Mouse (Mus musculus): Measurements from ENCODE around the gene Crim1. TPM values are rescaled to one million over a fixed set of nuclear protein-coding genes. Genes with fewer than 3 reads are reported as not detected.

The Crim1 gene
- polyA plus RNA-seq, 1 experiment, result 1.1 TPM

DNA sequence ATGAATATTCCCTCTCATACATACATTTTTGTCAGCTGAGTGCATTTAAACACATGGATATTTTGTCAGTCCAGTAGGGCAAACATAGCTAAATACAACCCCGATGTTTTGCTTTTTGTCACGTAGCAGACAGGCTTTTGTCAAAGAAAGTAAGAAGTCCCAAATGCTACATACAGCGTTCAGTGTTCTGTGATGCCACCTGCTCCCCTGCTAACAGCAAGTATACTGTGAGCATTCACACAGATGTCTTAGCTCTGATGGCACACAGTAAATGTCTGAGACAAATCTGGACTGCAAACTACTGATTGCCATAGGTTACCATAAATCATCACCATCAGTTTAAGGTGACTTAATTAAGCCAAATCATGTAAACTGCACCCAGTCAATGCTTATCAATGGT, 143.6 kb downstream of the Crim1 start:
- TF ChIP-seq MAX (IDR thresholded peaks at IDR 0.05; ENCODE audit: low read depth), result no peak
- no peak for TF ChIP-seq MYOD1 (IDR thresholded peaks at IDR 0.05; ENCODE audit: control insufficient read depth in 1 of 3, insufficient read length in 2 of 3, low read depth in 2 of 3)
- no peak for TF ChIP-seq CEBPB (IDR thresholded peaks at IDR 0.05; ENCODE audit: insufficient read depth, poor library complexity, severe bottlenecking)
- no peak for TF ChIP-seq MYOG (IDR thresholded peaks at IDR 0.05; ENCODE audit: control insufficient read depth in 1 of 3, insufficient read depth in 1 of 3, insufficient read length in 2 of 3, low read depth in 2 of 3)
- TF ChIP-seq TCF12 (IDR thresholded peaks at IDR 0.05; ENCODE audit: insufficient read depth, poor library complexity, severe bottlenecking), result no peak
- TF ChIP-seq USF1 (IDR thresholded peaks at IDR 0.05; ENCODE audit: low read depth), result no peak
- no peak for TF ChIP-seq E2F4 (IDR thresholded peaks at IDR 0.05; ENCODE audit: insufficient read depth)
- no peak for TF ChIP-seq SRF (IDR thresholded peaks at IDR 0.05; ENCODE audit: control insufficient read depth, insufficient read length, low read depth)
- no peak for TF ChIP-seq POLR2AphosphoS2 (IDR thresholded peaks at IDR 0.05; ENCODE audit: insufficient read length, low read depth)
- Histone ChIP-seq H3K79me2 (ENCODE audit: control insufficient read depth, insufficient read depth) (no peaks in the 10 kb centered on the region), H3K4me2 (ENCODE audit: low read depth) (no peak overlapping the region), H3K36me3 (ENCODE audit: control insufficient read depth, insufficient read depth) (no peaks in the 10 kb centered on the region), H3ac (ENCODE audit: control insufficient read depth, insufficient read length) (no peak overlapping the region), H3K4me3 (no peak overlapping the region), H3K27me3 (ENCODE audit: control insufficient read depth, insufficient read depth, insufficient read length) (no peaks in the 10 kb centered on the region)

GRCm38 (mm10) chr17:78347111-78347801, 147.2 kb downstream of the Crim1 start:
- TF ChIP-seq SRF (IDR thresholded peaks at IDR 0.05; ENCODE audit: control insufficient read depth, insufficient read length, low read depth) (no peak), REST (IDR thresholded peaks at IDR 0.05; ENCODE audit: insufficient read depth, insufficient read length) (no peak), CEBPB (IDR thresholded peaks at IDR 0.05; ENCODE audit: insufficient read depth, poor library complexity, severe bottlenecking) (no peak), USF1 (IDR thresholded peaks at IDR 0.05; ENCODE audit: low read depth) (no peak), TCF12 (IDR thresholded peaks at IDR 0.05; ENCODE audit: insufficient read depth, poor library complexity, severe bottlenecking) (no peak), POLR2A (IDR thresholded peaks at IDR 0.05; ENCODE audit: insufficient read length, low read depth) (no peak), MYOD1 (IDR thresholded peaks at IDR 0.05; ENCODE audit: control insufficient read depth in 1 of 3, insufficient read length in 2 of 3, low read depth in 2 of 3) (no peak), E2F4 (IDR thresholded peaks at IDR 0.05; ENCODE audit: insufficient read depth) (no peak), TCF3 (IDR thresholded peaks at IDR 0.05; ENCODE audit: insufficient read length, low read depth) (no peak), MYOG (IDR thresholded peaks at IDR 0.05; ENCODE audit: control insufficient read depth in 1 of 3, insufficient read depth in 1 of 3, insufficient read length in 2 of 3, low read depth in 2 of 3) (no peak), MAX (IDR thresholded peaks at IDR 0.05; ENCODE audit: low read depth) (no peak), POLR2AphosphoS2 (IDR thresholded peaks at IDR 0.05; ENCODE audit: insufficient read length, low read depth) (no peak)
- Histone ChIP-seq H3K36me3 (ENCODE audit: control insufficient read depth, insufficient read depth) (no peaks in the 10 kb centered on the region), H3K27me3 (ENCODE audit: control insufficient read depth, insufficient read depth, insufficient read length) (no peaks in the 10 kb centered on the region), H3K4me2 (ENCODE audit: low read depth) (no peak overlapping the region), H3K4me3 (no peak overlapping the region), H3ac (ENCODE audit: control insufficient read depth, insufficient read length) (no peak overlapping the region), H3K79me2 (ENCODE audit: control insufficient read depth, insufficient read depth) (no peaks in the 10 kb centered on the region)

DNA sequence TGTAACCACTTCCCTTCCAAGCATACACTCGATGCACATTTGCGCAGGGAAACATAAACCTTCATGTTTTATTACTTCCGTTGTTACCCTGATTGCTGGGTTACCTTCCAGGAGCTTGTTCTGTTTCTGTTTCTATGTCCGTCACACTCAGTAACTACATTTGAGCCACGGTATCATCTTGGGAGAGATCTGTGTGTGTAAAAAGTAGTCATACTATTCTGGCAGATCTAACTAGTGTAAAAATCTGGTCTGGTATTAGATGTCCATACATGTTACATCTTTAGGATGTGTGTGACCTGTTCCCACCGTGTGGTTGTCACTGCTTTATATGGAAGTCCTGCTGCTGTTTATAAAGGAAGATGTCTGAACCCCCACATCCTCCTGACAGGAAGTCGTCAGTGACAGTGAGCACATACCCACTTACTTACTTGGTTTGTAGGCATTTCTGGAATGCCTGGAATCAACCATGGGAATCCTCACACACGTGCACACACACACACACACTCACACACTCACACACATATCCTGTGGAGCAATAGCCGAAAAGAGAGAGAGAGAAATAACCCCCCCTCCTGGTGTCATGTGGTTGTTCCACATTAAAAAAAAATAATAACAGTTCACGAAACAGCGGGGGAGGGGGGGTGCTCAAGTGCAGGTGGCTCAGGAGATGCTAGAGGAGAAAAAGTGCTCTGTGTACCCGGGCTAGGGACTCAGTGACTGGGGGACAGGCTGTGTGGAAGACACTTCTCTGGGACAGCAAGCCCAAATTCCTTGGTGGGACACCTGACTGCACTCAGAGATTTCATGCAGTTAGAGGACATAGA, 151.8 kb downstream of the Crim1 start:
- no peak overlapping the region for H3K4me3 ChIP-seq
- no peak overlapping the region for H3K4me2 ChIP-seq (ENCODE audit: low read depth)
- no peaks in the 10 kb centered on the region for H3K27me3 ChIP-seq (ENCODE audit: control insufficient read depth, insufficient read depth, insufficient read length)
- TF ChIP-seq E2F4 (IDR thresholded peaks at IDR 0.05; ENCODE audit: insufficient read depth) (no peak), TCF12 (IDR thresholded peaks at IDR 0.05; ENCODE audit: insufficient read depth, poor library complexity, severe bottlenecking) (no peak), TCF3 (IDR thresholded peaks at IDR 0.05; ENCODE audit: insufficient read length, low read depth) (no peak), MYOD1 (IDR thresholded peaks at IDR 0.05; ENCODE audit: control insufficient read depth in 1 of 3, insufficient read length in 2 of 3, low read depth in 2 of 3) (no peak), SRF (IDR thresholded peaks at IDR 0.05; ENCODE audit: control insufficient read depth, insufficient read length, low read depth) (no peak), POLR2A (IDR thresholded peaks at IDR 0.05; ENCODE audit: insufficient read length, low read depth) (no peak), CEBPB (IDR thresholded peaks at IDR 0.05; ENCODE audit: insufficient read depth, poor library complexity, severe bottlenecking) (no peak), REST (IDR thresholded peaks at IDR 0.05; ENCODE audit: insufficient read depth, insufficient read length) (no peak), MAX (IDR thresholded peaks at IDR 0.05; ENCODE audit: low read depth) (no peak), USF1 (IDR thresholded peaks at IDR 0.05; ENCODE audit: low read depth) (no peak), MYOG (IDR thresholded peaks at IDR 0.05; ENCODE audit: control insufficient read depth in 1 of 3, insufficient read depth in 1 of 3, insufficient read length in 2 of 3, low read depth in 2 of 3) (no peak), POLR2AphosphoS2 (IDR thresholded peaks at IDR 0.05; ENCODE audit: insufficient read length, low read depth) (no peak)
- H3K36me3 ChIP-seq (ENCODE audit: control insufficient read depth, insufficient read depth), result no peaks in the 10 kb centered on the region
- H3K79me2 ChIP-seq (ENCODE audit: control insufficient read depth, insufficient read depth), result no peaks in the 10 kb centered on the region
- H3ac ChIP-seq (ENCODE audit: control insufficient read depth, insufficient read length), result no peak overlapping the region

DNA sequence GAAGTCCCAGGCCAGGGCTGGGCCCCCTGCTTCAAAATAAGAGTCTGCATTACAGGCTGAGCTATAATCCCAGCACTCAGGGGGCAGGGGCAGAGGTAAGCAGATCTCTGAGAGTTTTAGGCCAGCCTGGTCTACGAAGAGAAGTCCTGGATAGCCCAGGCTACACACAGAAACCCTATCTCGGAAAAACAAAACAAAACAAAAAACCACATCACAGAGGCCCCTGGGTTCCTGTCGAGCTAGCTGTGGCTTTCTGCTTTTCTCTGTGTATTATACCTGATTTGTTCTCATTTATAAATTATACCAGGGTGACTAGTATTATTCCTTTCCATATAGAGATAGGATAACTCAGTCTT, 152.4 kb downstream of the Crim1 start:
- H3K79me2 ChIP-seq (ENCODE audit: control insufficient read depth, insufficient read depth), result no peaks in the 10 kb centered on the region

More for the DNA sequence above, 152.4 kb downstream of the Crim1 start:
- Histone ChIP-seq H3K36me3 (ENCODE audit: control insufficient read depth, insufficient read depth) (no peaks in the 10 kb centered on the region), H3K4me2 (ENCODE audit: low read depth) (no peak overlapping the region), H3ac (ENCODE audit: control insufficient read depth, insufficient read length) (no peak overlapping the region), H3K27me3 (ENCODE audit: control insufficient read depth, insufficient read depth, insufficient read length) (no peaks in the 10 kb centered on the region), H3K4me3 (no peak overlapping the region)
- TF ChIP-seq SRF (IDR thresholded peaks at IDR 0.05; ENCODE audit: control insufficient read depth, insufficient read length, low read depth) (no peak), REST (IDR thresholded peaks at IDR 0.05; ENCODE audit: insufficient read depth, insufficient read length) (no peak), E2F4 (IDR thresholded peaks at IDR 0.05; ENCODE audit: insufficient read depth) (no peak), MYOG (IDR thresholded peaks at IDR 0.05; ENCODE audit: control insufficient read depth in 1 of 3, insufficient read depth in 1 of 3, insufficient read length in 2 of 3, low read depth in 2 of 3) (no peak), USF1 (IDR thresholded peaks at IDR 0.05; ENCODE audit: low read depth) (no peak), POLR2AphosphoS2 (IDR thresholded peaks at IDR 0.05; ENCODE audit: insufficient read length, low read depth) (no peak), MAX (IDR thresholded peaks at IDR 0.05; ENCODE audit: low read depth) (no peak)
